Mouse (Mus musculus) cerebellum, postnatal 36 days (tissue): ENCODE data around the gene Mrpl54.
"Not testable (repeated sequence)": the region's sequence is repeated elsewhere in the genome, so short reads cannot be mapped to it uniquely, and the experiment has no call there.

Experiments
- DNase-seq, 2 experiments: peaks; one replicate each; pipeline ENCODE4 v3.0.0; 2021 to 2022; ENCODE audit warnings: mixed read lengths in 2 of 2

The Mrpl54 gene

DNA sequence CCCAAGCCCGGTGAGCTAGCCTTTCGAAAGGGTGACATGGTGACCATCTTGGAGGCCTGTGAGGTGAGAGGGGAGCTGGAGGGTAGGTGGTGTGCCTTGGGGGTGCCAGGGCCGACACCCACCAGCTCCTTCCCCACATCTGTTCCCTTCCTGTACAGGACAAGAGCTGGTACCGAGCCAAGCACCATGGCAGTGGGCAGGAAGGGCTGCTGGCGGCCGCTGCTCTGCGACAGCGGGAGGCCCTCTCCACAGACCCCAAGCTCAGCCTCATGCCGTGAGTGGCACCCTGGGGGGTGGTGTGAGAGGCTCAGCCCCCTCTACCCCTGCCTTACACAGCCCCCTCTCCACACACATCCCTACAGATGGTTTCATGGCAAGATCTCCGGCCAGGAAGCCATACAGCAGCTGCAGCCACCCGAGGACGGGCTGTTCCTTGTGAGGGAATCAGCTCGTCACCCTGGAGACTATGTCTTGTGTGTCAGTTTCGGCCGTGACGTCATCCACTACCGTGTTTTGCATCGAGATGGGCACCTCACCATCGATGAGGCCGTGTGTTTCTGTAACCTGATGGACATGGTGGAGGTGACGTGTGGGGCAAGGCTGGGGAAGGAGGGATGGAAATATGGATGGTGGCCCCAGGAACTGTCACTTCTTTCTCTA, 7.4 kb downstream of the Mrpl54 start:
- no peak for DNase-seq

DNA sequence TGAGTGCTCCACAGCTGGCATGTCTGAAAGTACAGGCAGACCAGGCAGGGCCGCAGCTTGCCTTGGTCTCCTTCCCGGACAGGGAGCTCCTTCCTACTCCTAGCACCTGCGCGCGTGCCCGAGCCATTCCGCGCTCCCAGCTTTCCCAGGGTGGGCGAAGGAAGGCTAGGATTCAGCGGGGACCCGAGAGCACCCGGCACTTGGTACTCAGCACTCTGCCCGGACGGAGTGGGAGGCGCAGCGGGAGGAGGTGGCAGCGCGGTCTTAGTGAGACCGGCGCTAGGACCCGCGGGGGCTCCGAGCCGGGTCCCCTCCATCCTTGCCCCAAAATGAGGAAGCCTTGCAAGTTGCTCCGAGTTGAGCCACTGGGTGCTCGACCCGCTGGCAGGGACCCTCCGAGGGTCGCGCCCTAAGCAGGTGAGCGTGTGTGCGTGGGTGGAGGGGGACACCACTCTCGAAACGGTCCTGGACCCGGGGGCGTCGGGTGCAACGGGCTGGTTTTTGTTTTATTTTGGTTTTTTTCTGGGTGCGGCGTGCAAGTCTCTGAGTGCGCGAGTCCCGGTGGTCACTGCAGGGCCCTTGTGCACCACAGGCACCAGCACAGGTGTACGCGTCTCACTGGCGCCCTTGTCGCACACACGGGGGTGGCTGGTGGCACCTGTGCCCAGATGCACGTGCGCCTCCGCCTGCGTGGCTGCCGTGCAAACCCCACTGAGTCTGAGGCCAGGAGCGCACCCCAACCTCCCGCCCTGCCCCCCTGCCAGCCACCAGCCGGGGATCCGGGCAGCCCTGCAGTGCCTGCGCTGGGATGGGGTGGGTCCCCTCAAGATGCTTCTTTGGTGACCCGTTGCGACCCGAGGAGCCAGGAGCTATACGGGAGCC, 9.3 kb downstream of the Mrpl54 start:
- DNase-seq, result peak; percentile 49 to 52

DNA sequence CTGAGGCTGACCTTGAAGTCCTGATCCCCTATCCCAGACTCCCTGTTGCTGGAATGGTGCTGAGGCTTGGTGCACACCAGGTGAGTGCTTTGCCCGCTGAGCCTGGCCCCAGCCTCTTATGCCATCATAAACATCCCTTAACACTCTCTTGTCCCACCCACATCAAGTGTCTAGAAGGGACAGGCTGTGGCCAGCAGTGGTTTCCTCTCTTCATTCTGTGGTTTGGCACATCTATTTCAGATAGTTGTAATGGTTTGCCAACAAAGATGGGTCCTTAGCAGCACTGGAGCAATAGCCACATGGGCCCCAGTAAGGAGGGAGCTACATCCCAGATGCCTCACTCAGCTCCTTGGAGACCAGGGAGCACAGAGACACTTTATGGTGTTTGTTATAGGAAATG, 11.8 kb downstream of the Mrpl54 start:
- DNase-seq, result no peak

DNA sequence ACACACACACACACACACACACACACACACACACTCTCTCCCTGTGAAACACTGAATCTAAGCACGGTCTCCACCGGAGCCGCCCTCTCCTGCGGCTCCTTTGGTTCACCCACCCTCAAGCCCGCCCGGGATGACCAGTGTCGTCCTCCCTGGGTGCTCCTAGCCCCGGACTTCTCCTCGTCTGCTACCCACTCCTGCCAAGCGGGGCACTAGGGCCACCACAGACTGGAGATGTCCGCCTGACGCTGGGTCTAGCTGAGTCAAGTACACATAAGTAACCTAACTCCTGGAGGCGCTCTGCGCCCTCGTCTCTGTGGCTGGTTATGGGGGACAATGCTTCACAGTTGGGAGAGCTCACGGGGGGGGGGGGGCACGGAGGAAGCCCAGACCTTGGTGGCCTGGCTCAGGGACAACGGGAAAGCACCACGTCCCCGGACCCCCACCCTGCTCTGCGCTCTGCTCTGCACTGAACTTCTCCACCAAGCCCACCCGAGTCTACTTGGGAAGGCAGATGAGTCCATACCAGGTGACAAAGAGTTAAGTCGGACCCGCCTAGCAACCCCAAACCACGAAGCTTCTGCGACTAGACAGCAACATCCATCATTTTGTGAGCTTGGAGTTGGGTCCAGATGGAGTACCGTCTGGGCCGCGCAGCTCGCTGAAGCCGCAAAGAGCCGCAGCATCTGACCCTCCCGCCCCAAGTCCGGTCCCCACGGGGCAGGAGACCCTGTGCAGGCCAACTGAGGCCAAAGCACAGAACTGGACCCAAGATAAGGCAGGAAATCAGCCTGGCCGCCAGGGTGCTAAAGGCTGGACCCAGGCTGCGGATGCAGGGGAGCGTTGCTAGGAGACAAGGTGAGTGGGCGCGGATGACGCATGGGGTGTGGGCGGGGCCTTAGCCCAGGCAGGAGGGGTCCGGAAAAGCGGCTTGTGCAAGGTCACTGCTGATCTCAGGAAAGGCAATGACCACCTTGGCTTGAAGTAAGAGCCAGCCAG, 14.0 kb downstream of the Mrpl54 start, which contains the start of gene Matk:
TSS of gene Matk (plus strand) at position 512 of the 996 bp plus-strand sequence.
- peak; percentile 59 to 63 for DNase-seq

DNA sequence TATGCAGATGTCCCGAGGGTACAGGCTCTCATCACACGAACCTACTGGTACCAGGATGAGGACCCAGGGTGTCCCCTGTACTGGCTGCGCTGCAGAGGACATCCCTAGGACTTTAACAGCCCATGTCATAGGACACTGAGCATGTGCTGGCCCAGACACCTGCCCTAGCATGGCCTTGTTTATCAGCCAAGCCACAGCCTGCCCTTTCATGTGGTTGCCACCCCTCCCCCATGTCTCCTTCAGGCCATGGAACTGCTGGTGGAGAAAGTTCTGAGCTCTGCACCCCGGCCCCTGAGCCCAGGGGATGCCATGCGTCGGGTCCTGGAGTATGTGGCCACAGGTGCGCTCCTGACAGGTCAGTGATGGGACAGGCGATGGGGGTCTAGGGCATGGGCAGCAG, 17.3 kb downstream of the Mrpl54 start:
- DNase-seq, result no peak

DNA sequence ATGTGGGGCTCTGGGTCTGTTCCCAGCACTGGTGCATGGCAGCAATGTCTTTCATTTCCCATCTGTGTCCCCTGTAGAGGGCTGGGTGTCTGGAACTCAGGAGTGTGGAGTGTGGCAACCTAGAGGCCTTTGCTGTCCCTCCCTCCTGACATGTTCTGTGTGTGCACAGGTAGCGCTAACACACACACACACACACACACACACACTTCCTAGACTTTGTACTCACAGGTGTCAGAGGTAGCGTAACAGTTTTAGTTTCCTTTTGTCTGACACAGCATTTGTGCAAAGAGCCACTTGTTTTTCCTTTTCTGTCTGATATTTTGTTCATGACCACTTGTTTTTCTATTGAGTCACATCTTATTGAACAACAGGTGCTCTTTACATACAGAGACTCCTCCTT, 18.9 kb downstream of the Mrpl54 start:
- DNase-seq, result no peak

DNA sequence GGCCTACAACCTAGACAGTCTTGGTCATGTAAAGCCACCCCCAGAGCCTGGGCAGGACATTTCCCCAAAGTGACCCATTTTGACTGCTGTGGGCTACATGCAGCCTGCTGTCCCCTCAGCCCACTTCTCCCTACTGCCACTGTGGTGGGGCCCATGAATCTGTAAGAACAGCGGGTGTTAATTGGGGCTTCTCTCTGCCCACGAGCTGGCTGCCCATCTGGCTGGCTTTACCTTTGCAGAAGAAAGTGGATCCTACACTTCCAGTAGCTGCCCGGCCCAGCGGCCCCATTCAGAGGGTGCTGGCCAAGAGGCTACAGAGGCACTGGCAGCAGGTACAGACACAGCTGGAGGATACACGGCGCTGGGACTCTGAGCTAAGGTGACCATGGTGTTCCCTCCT, 21.6 kb downstream of the Mrpl54 start:
- peak in 1 of 2 experiments; percentile 18 for DNase-seq

DNA sequence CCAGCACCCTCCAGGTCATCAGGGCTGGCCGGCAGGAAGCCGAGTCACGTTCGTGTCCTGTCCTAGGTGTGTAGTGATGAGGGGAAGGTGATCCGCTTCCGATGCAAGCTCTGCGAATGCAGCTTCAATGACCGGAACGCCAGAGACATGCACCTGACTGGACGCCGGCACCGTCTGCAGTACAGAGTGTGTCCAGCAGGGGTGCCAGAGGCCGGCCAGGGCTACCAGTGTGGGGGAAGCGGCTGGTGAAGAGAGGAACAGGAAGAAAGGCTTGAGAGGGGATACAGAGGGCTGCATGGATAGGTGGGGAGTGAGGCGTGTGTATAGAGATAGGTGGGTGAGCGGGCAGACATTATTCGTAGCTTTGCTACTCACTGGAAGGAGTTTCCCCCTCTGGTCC, 22.1 kb downstream of the Mrpl54 start:
- peak; percentile 88 to 89 for DNase-seq

DNA sequence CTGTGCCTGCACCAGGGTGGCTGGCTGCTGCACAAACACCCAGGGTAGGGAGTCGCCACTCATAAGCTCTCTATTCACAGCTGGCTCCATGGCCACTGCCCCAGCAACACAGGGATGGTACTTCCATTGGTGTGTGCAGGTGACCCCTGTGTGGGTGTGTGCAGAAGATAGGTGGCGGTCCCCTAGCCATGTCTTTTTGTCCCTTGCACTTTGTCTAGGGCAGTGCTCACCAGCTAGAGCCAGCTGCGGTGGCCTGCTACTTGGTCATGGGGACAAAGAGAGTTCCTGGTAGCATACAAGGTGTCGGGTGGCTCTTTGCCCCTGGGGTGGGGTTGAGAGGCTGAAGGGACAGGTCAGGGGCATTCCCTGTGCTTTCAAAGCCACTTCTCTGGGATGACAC, 22.6 kb downstream of the Mrpl54 start:
- DNase-seq, result peak in 1 of 2 experiments; percentile 8

DNA sequence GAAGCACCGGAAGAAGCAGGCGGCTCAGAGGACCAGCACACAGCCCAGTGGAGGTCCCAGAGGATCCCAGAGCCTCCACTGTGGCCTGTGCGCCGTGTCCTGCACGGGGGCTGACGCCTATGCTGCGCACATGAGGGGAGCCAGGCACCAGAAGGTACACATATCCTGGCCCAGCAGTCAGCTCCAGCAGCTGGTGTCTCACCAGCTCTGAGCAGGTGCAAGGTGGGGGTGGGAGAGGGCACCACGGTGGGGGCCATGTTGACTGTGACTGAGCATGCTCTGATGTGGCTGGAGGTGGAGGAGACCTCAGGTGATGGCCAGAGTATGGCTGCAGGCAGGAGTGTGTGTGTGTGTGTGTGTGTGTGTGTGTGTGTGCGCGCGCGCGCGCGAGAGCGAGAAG, 24.7 kb downstream of the Mrpl54 start:
- peak in 1 of 2 experiments; percentile 1 for DNase-seq

DNA sequence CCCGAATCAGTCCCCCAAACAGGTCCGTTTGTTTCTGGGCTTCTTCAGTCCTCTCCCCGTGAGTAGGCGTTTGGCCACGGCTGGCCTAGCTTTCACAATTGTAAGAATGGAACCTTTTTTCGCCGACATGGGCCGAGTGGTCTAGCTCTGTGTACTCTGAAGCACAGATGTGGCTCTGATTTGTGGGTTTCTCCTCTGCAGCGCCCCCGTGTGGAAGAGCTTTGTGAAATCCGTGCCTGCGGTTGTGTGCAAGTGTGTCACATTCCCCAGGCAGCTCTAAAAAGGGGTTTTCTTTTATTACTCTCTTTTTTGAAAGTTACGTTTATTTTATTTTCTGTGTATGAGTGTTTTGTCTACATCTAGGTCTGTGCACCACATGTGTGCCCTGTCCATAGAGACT, 25.9 kb downstream of the Mrpl54 start:
- peak; percentile 63 to 68 for DNase-seq

DNA sequence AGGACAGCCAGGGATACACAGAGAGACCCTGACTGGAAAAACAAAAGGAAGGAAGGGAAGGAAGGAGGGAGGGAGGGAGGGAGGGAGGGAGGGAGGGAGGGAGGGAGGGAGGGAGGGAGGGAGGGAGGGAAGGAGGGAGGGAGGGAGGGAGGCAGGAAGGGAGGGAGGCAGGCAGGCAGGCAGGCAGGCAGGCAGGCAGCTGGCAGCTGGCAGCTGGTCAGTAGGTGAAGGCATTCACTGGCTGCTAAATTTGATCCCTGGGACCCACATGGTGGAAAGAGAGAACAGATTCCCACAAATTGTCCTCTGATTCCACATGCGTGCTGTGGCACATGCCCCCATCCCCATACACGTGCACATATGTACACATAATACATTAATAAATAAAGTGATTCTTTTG, 28.1 kb downstream of the Mrpl54 start:
- peak in 1 of 2 experiments; percentile 2 for DNase-seq

DNA sequence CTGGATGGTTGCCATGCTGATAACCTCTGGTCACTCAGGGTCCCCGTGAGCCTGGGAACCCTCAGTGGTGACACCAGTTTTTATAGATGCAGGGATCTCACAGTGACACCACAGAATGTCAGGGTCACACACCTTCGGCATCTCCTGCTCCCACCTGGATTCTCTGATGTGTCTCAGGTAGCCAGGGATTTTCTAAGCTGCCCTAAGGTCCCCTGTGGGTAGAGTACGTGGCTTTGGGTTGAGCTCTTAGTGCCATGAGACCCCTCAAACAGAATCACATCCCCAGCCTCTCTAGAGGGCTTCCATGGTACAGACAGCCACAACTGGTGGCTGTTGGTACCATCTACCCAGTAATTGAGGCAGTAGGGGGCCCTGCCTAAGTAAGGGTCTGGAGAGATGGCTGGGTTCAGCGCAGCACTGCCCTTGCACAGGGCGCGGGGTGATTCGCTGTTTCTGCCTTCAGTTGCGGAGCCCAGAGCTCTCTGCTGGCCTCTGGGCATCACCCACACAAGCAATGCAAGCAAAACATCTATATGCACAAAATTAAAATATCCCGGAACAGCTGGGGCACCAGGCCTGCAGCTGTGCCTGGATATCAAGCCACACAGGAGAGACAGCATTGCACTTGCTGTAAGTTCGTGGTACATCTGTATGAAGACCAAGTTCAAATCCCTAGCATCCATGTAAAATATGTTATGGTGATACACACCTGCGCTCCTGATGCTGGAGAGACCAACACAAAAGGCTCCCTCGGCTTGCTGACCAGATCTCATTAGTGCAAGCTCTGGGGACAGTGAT, 30.1 kb downstream of the Mrpl54 start:
- no peak for DNase-seq

DNA sequence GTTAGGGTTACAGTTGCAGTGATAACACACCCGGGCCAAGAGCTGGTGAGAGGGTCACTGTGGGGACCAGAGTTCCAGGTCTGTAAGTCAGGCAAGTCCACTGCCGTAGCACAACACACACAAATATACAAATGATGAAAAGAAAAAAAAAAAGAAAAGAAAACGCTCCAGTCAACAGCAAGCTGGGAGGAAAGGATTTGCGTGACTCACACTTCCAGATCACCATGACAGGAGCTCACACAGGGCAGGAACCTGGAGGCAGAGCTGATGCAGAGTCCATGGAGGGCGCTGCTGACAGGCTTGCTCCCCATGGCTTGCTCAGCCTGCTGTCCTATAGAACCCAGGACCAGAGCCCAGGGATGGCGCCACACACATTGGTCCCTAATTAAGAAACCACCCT, 32.5 kb downstream of the Mrpl54 start:
- no peak for DNase-seq

DNA sequence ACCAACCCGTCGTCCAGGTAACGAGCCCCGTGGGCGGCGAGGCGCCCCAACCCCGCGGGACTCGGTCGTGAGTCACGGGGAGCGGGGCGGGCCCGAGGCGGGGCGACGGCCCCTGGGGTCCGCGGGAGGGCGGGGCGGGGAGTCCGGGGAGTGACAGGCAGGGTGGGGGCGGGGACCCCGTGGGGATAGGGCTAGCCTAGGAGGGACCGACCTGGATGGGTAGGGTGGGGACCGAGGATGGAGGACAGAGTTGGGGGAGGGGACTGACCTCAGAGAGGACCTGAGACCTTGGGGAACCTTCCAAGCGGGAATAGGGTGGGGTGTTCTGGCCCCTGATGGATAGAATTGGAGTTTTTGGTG, 33.5 kb downstream of the Mrpl54 start:
- DNase-seq, result no peak

DNA sequence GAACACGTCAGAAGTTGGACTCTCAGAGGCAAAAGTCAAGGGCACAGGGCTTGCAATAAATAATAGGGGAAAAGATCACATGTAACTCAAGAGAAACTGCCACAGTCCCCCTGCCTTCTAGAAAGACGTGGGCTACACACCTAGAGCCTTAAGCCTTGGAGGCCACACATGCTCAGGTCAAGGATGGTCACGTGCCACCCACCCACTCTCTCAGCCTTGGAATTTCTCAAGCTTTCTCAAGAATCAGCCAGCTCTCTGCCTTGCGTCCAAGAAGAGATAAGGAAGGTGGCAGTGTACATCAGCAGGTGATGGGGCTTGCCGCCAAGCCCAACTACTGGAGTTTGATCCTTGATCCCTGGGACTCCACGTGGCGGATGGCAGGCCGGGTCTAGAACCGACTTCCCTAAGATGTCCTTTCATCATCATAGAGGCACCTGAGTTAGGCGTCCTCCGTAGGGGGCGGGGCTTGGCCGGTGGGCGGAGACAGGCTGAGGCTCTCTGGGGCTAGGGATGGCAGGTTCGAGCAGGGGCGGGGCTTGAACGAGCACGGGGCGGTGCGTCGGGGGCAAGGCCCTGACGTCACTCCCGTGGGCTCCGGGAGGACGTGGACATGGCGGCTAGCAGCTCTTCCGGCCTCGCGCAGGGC, 34.0 kb downstream of the Mrpl54 start, which contains the start of gene Zfr2:
TSS of gene Zfr2 (plus strand) at position 576 of the 646 bp plus-strand sequence.
- DNase-seq, result peak; percentile 95 to 97

DNA sequence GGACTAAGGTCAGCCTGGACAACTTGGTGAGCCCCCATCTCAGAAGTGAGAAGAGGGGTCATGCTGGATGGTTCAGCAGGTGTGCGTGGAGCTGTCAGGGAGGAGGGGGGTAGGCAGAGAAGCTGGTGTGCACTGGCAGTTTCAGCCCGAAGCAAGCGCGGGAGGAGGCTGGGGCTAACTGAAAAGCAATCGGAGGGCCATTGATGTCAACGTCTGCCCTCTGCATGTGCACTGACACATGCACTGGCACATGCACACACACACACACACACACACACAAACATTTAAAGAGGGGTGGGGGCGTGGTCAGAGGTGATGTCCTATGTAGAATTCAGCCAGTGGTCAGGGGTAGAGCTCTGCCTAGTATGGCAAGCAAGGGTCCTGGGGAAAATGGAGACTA, 35.3 kb downstream of the Mrpl54 start:
- no peak for DNase-seq

DNA sequence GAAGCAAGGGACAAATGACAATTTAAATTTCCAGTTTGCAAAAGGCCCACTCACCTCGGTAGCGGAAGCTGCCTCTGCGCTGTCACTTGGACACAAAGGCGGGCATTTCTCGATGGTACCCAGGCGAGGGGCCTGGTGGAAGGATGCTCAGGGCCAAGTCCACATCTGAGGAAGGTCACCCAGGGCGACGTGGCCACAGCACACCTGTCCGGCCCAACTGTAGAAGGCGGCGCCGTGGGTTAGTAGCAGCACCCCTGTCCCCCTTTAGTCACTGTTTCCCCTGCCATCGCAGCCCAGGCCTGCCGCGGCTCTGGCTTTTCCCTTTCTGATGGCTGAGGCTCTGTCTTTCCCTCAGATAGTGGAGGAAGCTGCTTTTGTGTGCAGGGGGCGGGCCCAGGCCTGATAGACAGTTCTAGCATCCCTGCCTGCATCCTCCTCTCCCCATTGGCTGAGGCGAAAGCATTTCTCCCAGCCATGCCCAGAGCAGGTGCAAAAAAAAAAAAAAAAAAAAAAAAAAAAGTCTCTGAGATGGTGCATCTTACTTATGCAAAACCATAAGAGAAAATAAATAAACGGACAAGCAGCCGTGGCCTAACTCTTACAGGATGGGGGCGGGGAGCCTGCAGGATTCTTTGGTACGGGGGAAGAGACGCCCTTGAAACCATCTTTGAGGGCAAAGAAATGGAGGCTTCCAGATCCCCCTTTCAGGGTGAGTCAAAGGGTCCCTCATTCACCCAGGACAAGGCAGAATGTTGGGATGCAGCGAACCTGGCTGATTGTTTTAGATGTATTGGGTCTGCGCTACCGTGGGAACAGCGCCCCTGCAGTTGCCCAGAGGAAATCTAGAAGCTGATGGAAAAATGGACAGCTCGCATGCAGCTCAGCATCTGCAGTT, 36.0 kb downstream of the Mrpl54 start, which contains the start of gene Atcay:
TSS of gene Atcay (minus strand) at position 396 of the 895 bp plus-strand sequence.
- peak; percentile 85 to 86 for DNase-seq

DNA sequence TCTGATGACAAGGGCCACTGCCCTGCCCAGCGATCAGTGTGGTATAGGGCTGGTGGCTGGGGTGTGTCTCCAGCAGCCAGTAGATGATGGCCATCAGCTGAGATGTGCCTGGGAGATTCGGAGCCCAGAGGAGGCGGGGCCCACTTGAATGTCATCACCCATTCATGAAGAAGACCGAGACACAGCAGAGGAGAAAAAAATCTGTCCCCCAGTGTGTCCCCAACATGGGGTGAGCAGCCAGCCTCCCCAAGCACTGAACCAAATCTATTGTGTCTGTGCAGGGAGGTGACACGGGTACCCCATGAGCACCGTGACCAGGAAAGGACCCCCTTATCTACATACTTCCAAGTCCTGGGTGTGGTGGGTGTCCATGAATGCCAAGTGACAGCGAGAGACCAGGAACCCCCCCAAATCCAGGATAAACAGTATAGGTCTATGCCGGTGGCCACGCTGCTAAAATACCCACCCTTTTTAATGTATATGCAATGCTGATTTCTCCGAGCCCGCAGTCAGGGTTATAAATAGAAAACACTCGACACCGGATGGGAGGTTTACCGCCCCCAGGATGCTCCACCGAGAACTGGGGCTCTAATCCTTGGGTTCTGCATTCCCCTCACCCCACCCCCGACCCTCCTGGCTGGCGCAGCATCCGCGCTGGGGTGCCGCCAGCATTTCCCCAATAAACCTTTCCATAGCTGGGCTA, 36.8 kb downstream of the Mrpl54 start:
- peak; percentile 43 to 46 for DNase-seq

DNA sequence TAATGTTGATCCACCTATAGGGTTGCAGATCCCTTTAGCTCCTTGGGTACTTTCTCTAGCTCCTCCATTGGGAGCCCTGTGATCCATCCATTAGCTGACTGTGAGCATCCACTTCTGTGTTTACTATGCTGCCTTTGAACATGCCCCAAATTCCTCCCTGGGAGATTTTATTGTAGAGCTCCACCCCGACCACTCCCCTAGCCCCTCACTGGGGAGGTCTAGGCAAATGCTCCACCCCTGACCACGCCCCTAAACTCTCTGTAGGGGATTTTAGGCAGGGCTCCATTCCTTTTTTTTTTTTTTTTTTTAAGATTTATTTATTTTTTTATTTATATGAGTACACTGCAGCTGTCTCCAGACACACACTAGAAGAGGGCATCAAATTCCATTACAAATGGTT, 43.0 kb downstream of the Mrpl54 start:
- not testable (repeated sequence) for DNase-seq
